Mouse (Mus musculus) frontal cortex, adult (tissue): ENCODE results near the gene 1700018B08Rik.

ENCODE experiments used
- ATAC-seq: cut with Nextera tagmentation; 2 replicates; pipeline ENCODE4 v1.9.2; 2017; ENCODE audit warnings: mild to moderate bottlenecking, moderate library complexity, mixed read lengths; ENCODE audit not compliant: low TSS enrichment

1700018B08Rik gene

GRCm38 (mm10) chr8:121544276-121544785 lies at the start of gene 1700018B08Rik:
TSS of gene 1700018B08Rik (minus strand) at chr8:121544320.
- no peak for ATAC-seq

- no peak for ATAC-seq
These were observed 49.2 kb upstream of the 1700018B08Rik start for GRCm38 (mm10) chr8:121593293-121593692.

GRCm38 (mm10) chr8:121591178-121592066 lies 47.3 kb upstream of the 1700018B08Rik start:
- no peak for ATAC-seq

GRCm38 (mm10) chr8:121590203-121591177 lies 46.4 kb upstream of the 1700018B08Rik start, which contains the start of gene Map1lc3b:
TSS of gene Map1lc3b (plus strand) at chr8:121590361.
- ATAC-seq = peak; percentile 66

- no peak for ATAC-seq
These were observed 45.1 kb upstream of the 1700018B08Rik start for GRCm38 (mm10) chr8:121589205-121589726.

- ATAC-seq = no peak
These were observed 44.6 kb upstream of the 1700018B08Rik start for GRCm38 (mm10) chr8:121588750-121589149.

GRCm38 (mm10) chr8:121585159-121585825 lies 41.2 kb upstream of the 1700018B08Rik start:
- ATAC-seq = peak; percentile 90

- no peak for ATAC-seq
These were observed 40.6 kb upstream of the 1700018B08Rik start for GRCm38 (mm10) chr8:121584730-121585129.

GRCm38 (mm10) chr8:121583653-121584052 lies 39.5 kb upstream of the 1700018B08Rik start:
- ATAC-seq = peak; percentile 55

- ATAC-seq = no peak
These were observed 36.3 kb upstream of the 1700018B08Rik start for GRCm38 (mm10) chr8:121580465-121580864.

GRCm38 (mm10) chr8:121578676-121579451 lies 34.7 kb upstream of the 1700018B08Rik start, which contains the start of gene Fbxo31:
TSS of gene Fbxo31 (minus strand) at chr8:121578806.
- peak; percentile 78 for ATAC-seq

- peak; percentile 24; the same call in 1 of the 2 replicates for ATAC-seq
These were observed 33.9 kb upstream of the 1700018B08Rik start for GRCm38 (mm10) chr8:121577751-121578675.

GRCm38 (mm10) chr8:121575661-121576060 lies 31.5 kb upstream of the 1700018B08Rik start:
- no peak for ATAC-seq

GRCm38 (mm10) chr8:121573275-121573674 lies 29.2 kb upstream of the 1700018B08Rik start:
- ATAC-seq = no peak

- ATAC-seq = no peak
These were observed 28.0 kb upstream of the 1700018B08Rik start for GRCm38 (mm10) chr8:121572121-121572520.

GRCm38 (mm10) chr8:121570801-121571200 lies 26.7 kb upstream of the 1700018B08Rik start:
- peak; percentile 24; the same call in 1 of the 2 replicates for ATAC-seq

- ATAC-seq = peak; percentile 81
These were observed 26.2 kb upstream of the 1700018B08Rik start for GRCm38 (mm10) chr8:121570335-121570734.

- no peak for ATAC-seq
These were observed 24.2 kb upstream of the 1700018B08Rik start for GRCm38 (mm10) chr8:121568321-121568720.

GRCm38 (mm10) chr8:121563701-121564100 lies 19.6 kb upstream of the 1700018B08Rik start:
- no peak for ATAC-seq
